Mouse (Mus musculus) heart, adult 18-20 months (tissue): ENCODE measurements around the gene Ramp1. TPM values are rescaled to one million over a fixed set of nuclear protein-coding genes. Genes with fewer than 3 reads are reported as not detected.
A peak's percentile ranks its signal among the peaks of the same experiment; 100 is the strongest.

ENCODE experiments used
- DNase-seq, 2 experiments: peaks; one replicate each; pipeline ENCODE4 v3.0.0; 2021 to 2022; ENCODE audit warnings: mixed read lengths in 1 of 2
- total RNA-seq, 2 experiments: library from RNA; stranded (reverse); gene quantifications; 2 replicates each; pipeline ENCODE4 v1.2.3; 2021

Ramp1 gene
- total RNA-seq, 2 experiments from 2014 or later, result 7.3 to 7.8 TPM

DNA sequence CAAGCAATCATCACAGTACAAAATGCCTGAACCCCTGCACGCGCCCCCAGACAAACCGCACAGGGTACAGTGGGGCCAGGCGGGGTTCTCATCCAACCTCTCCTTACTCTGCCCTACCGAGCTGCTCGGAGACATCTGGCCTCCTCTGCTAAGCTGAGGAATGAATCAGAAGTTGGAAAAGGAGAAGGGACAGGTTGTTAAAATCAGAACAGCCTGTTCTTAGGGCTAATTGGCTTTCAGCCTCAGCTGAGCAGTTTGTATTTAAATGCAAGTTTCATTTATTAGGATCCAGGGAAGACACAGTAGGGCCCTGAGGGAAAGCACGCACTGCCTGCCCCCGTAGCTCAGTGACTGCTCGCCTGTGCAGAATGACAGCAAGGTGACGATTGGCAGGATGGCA lies 20.2 kb downstream of the Ramp1 start:
- no peak for DNase-seq

DNA sequence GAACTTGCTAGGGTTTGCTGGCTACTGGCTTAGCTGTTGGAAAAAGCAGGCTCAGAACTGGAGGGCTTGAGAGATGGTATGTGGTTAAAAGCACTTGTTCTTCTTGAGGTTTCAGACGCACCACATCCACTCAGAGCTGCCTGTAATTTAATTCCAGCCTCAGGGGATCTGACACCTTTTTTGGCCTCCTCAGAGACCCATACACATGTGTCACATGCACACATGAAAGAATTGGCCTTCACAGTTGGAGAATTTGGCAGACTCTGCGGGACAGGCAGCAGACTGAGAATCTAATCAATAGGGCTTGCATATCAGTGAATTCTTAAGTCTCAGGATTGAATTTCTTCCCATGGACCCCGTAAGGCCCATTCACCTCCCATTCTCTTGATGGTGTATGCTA lies 21.5 kb downstream of the Ramp1 start:
- DNase-seq, result no peak

DNA sequence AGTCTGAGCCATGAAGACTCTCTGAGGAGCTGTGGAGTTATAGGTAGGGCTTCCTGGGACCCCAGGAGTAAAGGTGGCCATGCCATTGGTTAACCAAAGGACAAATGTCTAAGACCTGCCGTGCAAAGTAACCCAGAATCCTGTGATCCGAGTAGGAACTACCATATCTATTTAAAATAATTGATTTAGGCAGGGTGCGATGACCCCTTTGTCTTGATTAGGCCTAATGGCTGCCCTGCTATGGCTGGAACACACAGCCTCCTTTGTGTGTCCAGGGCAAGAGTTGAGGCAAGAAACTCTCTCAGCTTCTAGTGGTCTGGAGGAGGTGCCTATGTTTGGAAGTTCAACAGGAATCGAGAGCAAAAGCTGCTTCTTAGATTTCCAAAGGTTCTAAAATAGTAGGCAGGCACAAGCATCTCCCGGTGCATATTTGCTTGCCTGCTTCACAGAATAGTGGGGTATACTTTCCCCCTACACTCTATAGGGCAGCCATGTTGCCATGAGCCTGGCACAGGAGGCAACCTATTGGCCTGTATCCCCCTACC lies 24.7 kb downstream of the Ramp1 start:
- no peak for DNase-seq

DNA sequence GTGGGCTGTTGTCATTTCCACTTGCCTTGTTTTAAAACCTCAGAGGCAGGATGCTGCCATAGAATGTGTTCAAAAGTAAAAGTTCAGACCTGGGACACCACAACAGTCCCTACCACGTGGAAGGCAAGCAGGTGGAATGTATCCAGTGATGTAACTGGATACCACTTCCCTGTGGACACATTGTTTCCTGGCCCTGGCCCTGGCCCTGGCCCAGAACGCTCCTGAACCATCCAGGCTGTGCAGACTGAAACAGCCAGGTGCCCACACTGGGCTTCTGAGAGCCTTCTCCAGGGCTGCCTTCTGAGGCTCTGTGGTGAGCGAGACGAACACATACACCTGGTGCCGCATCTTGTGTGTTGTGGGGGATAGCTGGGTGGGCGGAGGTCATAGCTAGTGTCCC lies 26.0 kb downstream of the Ramp1 start:
- no peak for DNase-seq

DNA sequence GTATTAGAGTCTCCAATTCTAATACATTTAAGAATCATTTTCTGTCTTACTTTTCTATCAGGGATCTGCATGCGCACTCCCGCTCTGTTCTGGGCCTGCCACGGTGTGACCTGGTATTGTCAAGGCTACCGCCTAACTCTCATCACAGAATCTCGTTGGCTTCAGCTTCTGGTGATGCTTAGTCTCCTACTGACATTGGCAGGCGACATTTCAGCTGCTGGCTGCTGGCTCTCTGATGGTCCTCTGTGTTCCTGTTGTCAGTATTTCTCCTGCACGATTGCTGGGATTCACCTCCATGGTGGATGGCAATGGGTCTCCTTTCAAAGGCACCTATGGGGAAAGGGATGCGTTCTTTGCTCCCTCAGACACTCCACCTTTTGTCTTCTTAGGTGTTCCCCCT lies 26.7 kb downstream of the Ramp1 start:
- no peak for DNase-seq

DNA sequence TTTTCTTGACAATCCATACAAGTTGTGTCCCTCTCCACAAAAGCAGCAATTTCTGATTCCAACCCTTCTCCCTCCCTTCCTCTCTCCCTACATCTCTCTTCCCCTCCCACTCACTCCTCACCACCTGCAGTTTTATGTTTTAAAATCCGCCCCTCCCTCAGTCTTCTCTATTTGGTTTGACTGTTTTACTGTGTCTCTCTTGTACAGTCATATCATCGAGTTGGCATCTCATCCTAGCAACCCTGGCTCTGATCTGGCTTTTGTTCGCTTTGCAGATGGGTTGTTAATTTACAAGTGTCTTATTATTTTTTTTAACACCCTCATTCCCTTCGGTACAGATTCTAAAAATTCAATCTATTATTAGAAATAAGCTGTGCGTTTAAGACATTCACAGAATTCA lies 27.3 kb downstream of the Ramp1 start:
- no peak for DNase-seq

DNA sequence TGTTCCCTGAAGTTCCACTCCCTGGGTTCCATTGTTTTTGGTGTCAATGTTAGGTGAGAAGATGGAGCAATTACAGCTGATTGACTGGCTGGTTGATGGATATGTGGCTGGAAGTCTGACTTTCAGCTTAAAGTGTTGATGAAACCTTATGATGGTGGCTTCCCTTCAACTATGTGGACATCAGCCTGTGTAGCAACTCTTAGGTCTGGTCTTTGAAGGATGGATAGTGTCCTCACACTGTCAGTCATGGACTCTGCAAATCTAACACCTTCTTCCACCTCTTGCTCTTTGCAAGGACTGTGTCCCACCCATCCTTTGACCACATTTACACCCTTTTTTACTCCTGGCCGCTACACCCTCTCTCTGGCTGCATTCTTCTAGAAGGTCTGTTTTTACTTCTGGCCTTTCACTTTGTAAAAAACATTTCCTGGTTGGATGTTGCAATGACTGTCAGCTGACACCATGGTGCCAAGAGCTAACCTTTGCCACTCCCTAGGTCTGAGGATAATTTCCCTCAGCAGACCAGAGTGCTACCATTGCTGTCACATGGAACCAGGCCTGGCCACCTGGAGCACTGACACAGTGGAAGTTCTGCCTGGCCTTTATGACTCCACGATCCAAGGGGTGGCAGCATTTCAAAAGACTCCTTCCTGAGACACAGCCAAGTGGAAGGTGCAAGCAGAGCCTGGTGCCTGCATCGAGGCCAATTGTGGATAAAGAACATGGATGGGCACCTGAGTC lies 27.9 kb downstream of the Ramp1 start:
- peak in 1 of 2 experiments; percentile 17 for DNase-seq

DNA sequence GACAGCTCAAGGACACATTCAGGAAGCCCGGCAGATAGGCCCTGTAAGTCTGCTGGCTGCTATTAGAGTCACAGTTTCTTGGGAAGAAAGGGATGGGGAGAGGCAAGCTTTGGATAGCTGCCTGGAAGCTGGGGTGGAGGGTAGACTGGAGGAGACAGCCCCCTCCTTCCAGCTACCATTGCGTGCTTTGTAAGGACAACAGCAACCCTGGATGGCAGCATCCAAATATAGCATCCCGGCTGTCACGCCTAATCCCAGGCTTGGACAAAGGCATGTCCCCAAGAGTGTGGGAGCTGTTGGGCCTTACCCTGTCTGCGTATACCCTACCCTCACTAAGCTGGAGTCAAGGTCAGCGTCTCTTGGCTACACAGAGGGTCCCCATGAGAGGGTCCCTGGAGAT lies 29.7 kb downstream of the Ramp1 start:
- DNase-seq, result peak; percentile 59 to 75

DNA sequence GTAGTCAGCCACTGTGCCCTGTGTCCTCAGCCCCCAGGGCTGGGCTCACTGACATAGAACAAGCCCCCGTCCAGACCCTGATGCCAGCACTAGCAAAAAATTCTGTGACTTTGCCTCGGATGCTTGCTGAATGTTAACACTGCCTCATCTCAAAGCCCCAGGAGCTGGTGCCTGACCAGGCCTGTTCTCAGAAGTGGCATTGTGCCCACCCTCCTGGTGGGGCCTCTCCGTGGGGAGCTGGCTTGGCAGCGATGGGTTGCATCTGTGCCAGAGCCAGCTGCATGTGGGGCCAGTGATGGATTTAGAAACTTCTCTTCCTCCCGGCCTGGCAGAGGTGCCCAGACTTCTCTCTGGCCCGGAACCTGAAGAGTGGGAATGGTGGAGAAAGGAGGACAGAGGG lies 30.2 kb downstream of the Ramp1 start:
- peak; percentile 79 to 89 for DNase-seq

DNA sequence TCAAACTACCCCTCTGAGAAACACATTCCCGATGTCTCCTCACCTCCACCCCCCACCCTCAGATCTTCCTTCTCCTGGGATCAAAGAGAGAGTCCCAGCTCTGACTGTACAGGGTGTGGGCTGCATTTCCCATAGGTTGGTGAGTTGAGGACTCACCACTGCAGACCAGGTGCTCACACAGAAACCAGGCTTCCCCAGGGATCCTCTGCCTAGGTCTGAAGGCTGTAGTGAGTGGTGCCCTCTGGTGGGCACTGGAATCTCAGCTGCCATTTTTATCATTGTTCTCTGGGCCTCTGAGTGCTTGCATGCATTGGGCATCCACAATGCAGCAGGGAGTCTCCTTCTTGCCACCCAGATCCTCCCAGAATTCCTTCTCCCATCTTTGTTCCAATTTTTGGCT lies 31.5 kb downstream of the Ramp1 start:
- DNase-seq, result peak; percentile 45 to 73

DNA sequence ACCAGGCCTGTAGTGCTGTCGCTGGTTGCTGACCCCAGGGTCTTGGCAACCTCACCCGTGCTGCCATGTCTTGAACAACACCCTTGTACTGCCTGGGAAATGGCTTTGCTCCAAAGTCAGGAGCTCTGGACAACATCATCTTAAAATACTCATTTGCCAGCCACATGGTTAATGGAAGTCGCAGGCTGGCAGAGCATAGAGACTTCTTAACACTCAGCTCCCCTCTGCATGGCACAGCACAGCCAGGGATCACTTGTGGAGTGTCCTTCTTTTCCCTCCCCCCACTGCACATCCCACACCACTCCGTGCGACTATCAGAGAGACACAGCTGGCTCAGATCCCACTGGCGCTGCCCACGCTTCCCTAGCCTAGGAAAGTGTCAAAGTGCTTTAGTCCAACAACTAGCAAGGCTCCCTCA lies 32.0 kb downstream of the Ramp1 start:
- peak; percentile 47 to 54 for DNase-seq

DNA sequence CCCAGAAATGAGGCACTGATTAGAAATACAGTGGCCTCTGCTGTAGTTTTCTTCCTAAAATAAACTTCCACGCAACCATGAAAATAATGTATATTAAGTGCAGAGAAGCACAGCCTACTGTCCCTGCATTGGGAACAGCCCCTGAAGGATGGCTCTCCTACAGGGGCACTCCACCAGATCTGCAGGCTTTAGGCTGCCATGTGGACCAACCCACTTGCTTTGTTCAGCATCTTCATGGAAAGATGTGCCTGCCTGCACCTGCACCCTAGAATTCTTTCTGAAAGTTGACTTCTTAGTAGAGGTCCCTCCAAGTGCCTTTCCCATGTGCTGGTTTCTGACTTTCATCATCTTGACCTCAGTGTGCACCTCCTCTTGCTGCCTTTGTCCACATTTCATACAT lies 35.6 kb downstream of the Ramp1 start:
- no peak for DNase-seq

DNA sequence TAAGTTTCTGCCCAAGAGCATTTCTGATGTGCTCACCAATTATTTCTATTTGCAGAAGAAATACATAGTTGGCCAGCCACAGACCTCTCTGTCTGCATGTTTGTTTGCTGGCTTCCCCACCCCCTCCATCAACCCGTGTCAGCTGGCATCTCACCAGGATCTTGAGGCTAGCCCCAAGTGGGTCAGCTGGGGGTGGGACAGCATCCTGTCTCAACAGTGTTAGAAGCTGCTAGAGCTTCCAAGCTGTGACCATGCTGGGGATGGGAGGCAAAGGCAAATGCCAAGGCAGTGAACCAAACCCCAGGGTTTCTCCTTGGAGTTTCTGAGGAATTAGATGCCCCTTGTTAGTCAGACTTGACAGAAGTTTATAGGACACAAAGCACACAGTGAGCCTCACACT lies 36.4 kb downstream of the Ramp1 start:
- DNase-seq, result peak in 1 of 2 experiments; percentile 20

DNA sequence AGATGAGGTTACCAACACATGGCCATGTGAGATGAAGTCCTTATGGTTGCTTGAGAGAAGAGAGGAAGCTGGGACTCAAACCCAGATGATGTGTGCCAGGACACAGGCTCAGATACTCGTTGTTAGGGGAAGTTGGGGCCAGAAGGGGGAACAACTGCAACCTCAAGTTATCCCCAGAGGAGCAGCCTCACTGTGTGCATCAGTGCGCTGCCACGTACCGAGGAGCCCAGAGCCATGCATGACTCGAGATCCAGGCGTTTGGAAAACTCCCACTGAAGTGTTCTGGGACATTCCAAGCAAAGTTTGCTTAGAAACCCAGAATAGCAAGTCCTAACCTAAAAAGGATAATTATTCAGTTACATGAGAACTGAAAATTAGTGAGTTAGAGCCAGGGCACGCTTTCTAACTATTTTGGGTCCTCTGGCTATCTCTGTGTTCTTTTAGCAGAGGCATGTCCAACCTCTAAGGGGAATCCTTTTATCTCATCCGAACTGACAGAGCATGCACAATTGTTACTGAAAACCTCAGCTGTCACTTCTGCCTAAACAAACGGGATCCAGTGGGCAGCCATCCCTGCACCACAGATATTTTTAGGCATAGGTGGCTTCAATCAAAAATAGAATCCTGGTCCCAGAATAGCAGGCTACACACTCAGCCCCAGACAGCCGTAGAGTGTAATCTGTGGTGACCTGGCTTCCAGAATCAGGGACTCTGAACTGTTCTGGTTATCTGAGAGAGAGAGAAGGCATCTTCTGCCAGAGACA lies 37.1 kb downstream of the Ramp1 start:
- DNase-seq, result peak; percentile 59 to 83

DNA sequence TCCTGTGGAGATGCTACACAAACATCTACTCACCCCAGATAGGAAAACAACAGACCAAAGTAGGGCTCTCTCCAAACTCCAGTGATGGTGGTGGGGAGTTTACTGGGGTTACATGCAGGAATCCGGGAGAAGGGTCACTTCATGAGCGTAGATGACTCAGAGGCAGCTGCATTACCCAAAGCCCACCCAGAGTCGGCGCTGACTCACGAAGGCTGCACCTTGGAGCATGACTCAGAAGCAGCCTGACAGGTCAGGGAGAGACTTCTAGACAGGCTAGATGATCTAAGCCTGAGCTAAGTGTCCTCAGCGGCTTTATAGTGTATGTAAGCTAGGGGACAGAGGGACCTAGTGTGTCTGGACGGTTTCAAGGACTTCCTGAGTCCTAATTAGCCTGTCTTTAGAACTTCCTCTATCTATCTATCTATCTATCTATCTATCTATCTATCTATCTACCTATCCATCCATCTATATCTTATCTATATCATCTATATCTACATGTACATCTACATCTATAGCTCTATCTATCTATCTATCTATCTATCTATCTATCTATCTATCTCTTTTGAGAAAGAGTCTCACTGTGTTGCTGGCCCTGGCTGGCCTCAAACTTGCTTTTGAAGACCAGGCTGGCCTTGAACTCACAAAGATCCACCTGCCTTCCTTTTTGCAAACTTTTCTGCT lies 40.2 kb downstream of the Ramp1 start:
- no peak for DNase-seq

DNA sequence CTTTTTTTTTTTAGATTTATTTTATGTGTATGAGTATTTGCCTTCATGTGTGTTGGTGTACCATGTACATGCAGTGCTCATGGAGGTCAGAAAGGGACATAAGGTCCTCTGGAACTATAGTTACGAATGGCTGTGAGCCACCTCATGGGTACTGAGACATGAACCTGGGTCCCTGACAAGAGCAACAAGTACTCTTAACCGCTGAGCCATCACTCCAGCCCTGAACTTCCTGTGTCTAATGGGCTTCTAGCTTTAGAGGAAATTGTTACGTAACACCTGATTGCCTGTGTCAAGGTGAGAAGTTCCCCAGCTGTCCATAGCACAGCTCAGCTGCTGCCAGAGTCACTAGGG lies 40.7 kb downstream of the Ramp1 start:
- no peak for DNase-seq

DNA sequence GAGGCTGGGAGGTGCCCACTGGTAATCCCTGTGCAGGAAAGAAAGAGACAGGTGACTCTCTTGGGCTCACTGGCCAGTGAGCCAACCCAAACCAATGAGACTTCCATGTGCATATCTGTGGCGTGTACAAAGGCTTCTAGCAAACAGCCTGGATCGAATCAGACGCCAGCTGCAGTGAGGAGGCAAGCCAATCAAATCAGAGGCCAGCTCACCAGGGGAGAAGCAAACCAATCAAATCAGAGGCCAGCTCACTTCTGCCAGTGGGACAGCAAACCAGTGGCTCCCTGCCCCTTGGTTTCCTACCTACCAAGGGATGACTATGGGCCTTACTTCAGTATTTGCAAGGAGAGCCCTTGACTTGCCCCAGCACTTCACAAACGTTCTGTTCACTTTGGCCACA lies 46.9 kb downstream of the Ramp1 start:
- DNase-seq, result no peak

DNA sequence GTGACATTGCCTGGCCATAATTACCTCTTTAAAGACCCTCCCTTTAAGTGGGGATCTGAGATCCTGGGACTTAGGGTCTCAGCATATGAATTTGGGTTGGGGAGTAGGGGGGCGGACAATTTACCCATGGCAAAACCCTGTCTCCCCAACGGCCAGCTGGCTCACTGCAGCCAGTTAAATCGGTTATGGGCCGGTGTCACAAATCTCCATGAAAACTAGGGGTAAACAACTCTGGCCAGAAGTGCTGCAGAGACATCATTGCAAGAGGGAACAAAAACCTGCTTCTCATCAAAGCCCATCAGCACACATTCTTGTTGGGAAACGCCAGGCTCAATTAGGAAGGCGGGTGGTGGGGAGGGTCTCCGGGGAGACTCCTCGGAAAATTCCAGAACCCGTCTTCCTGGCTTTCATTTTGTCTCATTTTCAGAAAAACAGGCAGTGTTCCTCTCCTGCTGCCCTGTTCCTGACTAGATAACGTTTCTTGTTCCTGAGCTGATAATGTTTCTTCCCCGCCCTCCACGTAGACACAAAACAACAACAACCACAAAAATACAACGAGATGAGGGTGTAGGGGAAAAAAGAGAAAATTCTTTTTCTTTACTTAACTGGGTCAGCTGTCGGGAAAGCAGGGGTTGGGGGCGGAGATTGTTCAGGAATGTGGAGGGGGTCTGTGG lies 47.9 kb downstream of the Ramp1 start:
- peak; percentile 34 to 42 for DNase-seq

DNA sequence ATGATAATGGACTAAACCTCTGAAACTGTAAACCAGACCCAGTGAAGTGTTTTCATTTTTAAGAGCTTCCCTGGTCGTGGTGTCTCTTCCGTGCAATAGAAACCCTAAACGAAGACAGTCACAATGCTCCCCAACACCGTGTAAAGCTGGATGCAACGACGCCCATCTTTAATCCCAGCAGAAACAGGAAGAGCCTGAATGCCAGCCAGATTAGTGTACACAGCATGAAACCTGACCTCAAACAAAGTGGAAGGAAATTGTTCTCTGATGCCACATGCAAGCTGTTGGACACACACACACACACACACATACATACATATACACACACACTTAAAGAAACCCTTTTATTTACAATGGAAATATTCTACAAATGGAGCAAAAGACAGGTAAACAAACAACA lies 51.5 kb downstream of the Ramp1 start:
- no peak for DNase-seq

DNA sequence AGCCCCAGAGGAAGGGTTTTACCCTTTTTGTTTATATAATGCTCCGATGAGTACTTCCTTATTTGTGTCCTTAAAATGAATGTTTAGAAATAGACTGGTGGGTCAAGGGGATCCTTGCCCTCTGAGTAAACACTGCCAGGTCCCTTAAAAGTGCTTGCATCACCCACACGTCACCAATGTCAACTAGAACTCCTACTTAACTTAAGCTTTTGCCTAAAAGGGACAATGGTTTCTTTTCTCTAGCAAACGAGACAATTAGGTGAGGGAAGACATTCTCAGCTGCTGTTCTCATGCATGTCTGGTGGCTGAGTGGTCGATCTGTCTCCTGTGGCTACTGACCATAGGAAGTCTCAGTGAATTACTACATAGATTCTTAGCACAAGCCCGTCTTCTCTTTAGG lies 52.3 kb downstream of the Ramp1 start:
- no peak for DNase-seq

DNA sequence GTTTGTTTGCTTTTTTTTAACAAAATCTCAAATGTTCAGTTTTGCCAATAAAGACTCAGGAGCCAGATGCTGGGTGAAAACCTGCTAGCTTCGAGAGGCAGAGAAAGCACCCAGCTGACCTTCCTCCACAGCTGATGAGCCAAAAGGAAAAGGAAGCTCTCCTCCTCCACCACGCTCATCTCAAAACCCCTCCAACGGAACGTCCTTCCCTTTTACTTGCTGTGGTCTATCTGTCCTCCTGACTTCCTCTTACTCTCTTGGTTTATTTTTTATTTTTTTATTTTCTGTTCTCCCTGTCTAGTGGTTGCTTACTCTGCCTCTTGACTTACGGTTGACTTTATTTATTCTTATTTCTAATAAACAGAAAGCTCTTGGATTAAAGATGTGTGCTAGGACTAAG lies 55.8 kb downstream of the Ramp1 start:
- DNase-seq, result no peak

DNA sequence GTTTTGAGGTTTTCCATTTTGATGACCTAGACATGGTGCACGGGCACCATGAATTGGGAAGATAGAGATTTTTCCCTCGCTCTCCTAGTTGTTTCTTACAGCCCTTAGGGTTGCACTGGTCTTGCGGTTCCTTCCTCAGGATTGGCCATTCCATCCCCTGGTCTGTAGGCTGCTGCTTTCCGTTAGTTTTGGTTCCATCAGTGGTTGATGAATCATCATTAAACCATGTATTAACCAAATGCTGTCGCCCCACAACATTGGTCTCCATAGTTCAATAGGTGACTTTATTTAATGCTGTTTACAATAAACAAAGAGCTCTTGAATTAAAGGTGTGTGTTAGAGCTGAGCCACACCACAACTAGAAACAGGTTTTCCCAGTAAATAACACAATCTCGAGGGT lies 58.1 kb downstream of the Ramp1 start:
- DNase-seq, result no peak

DNA sequence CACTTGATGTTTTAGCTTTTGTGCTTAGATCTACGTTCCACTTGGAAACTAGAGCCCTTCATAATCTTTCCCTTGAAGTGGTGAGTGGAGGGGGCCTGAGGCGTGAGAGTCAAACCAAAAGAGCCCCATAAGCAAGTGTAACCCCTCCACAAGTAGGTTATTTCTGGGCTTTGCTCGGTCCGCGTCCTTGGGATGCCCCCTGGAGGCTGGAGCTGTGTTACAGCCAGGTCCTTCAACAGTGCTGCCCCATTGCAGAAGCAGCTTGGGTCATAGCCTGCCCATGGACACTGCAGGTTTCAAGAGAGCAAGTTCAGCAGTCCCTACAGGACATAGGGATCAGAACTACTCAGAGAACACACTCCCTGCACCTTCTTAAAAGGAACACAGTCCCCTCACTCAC lies 59.5 kb downstream of the Ramp1 start:
- peak; percentile 59 to 70 for DNase-seq
